ENCODE assay signal across 11 mouse cellular contexts in the genomic region with DNA sequence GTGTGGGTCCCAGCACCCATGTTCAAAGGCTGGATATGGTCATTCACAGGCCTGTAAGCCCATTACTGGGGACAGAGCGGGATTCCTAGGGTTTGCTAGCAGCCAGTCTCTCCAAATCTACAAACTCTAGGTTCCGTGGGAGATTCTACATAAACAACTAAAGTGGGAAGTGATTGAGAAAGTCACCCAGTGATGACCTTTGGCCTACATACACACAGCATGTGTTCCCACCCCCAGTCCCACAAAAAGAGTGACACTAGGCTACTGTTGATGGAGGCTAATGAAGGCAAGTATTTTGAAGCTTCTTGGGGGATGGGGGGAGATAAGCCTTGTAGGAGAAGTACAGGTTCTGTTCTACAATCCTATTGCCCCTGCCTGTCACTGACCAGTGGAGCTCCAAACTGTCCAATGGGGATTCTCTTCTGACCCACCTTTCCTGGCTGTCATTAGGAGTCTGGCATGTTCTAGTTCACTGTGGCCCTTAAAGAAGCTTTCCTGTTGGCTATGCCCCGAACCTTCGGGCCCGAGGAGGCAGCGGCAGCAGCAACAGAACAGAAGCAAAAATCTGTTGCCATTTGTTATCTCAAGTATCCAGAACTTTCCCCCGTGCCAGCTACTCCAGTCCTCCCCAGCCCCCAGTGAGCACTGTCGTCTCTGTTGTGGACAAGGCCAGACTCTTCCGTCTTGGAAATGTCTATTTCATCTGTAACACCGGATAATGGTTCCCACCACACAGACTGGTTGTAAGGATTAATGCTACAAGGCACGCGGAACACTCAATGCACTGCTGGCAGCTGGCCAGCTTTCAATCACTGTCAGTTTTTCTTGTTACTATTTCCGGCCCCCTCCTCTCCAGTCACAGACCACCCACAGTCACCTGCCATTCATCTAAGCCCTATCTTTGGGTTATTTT. TPM values are rescaled to one million over a fixed set of nuclear protein-coding genes. Genes with fewer than 3 reads are reported as not detected.
DNase-seq lines count a peak whose midpoint lies in the region; ATAC-seq lines count a peak whose summit lies in the region.
"Had no signal": no experiment of that assay in that cellular context is flagged by ENCODE, and none has a peak within 500 bp of the region (broad histone marks: within the 10 kb centered on the region; RNA-seq: fewer than 3 reads in every experiment).

No protein-coding gene starts in this region.

- H3K36me3 ChIP-seq in heart, embryonic 16.5 days (ENCODE audit: control insufficient read depth, insufficient read depth), result no peaks in the 10 kb centered on the region
- H3K36me3 ChIP-seq in lung, embryonic 15.5 days, result no peaks in the 10 kb centered on the region
- no peaks in the 10 kb centered on the region for H3K36me3 ChIP-seq in embryonic facial prominence, embryonic 11.5 days (replicated peaks; ENCODE audit: control insufficient read depth, insufficient read depth, low read depth, low read length)

- ATAC-seq in heart, embryonic 16.5 days (replicated peaks; ENCODE audit: extremely low read depth, insufficient read depth, low FRiP score), result peak; percentile 51
- ATAC-seq in lung, embryonic 15.5 days (ENCODE audit: borderline replicate concordance, extremely low read depth, low FRiP score, low TSS enrichment), result no peak
- no peak for ATAC-seq in embryonic facial prominence, embryonic 11.5 days (replicated peaks; ENCODE audit: insufficient number of reproducible peaks, low FRiP score, low TSS enrichment, low read depth)

- H3K9ac ChIP-seq in heart, embryonic 16.5 days (ENCODE audit: low read length), result no peak overlapping the region
- no peak overlapping the region for H3K9ac ChIP-seq in lung, embryonic 15.5 days
- H3K9ac ChIP-seq in embryonic facial prominence, embryonic 11.5 days (replicated peaks; ENCODE audit: low read length), result no peak overlapping the region

- H3K27me3 ChIP-seq in heart, embryonic 16.5 days (ENCODE audit: control insufficient read depth, insufficient read depth, low read length), result no peaks in the 10 kb centered on the region
- no peaks in the 10 kb centered on the region for H3K27me3 ChIP-seq in lung, embryonic 15.5 days
- no peaks in the 10 kb centered on the region for H3K27me3 ChIP-seq in embryonic facial prominence, embryonic 11.5 days (ENCODE audit: control insufficient read depth, insufficient read depth, low read length)

- no peaks in the 10 kb centered on the region for H3K9me3 ChIP-seq in heart, embryonic 16.5 days (replicated peaks; ENCODE audit: control insufficient read depth, low read length)
- H3K9me3 ChIP-seq in lung, embryonic 15.5 days, result no peaks in the 10 kb centered on the region
- H3K9me3 ChIP-seq in embryonic facial prominence, embryonic 11.5 days (replicated peaks; ENCODE audit: control insufficient read depth, low read length), result no peaks in the 10 kb centered on the region

- peaks cover 13% of the 10 kb centered on the region for H3K4me1 ChIP-seq in heart, embryonic 16.5 days (ENCODE audit: control insufficient read depth, insufficient read depth, low read length)
- peaks cover 16% of the 10 kb centered on the region for H3K4me1 ChIP-seq in lung, embryonic 15.5 days
- peaks cover 5% of the 10 kb centered on the region; the same call in 1 of the 2 replicates for H3K4me1 ChIP-seq in embryonic facial prominence, embryonic 11.5 days (ENCODE audit: control insufficient read depth, insufficient read depth, low read length)

- H3K4me3 ChIP-seq in heart, embryonic 16.5 days (ENCODE audit: low read length), result no peak overlapping the region
- no peak overlapping the region for H3K4me3 ChIP-seq in lung, embryonic 15.5 days
- H3K4me3 ChIP-seq in embryonic facial prominence, embryonic 11.5 days (ENCODE audit: low read depth, low read length), result no peak overlapping the region
- H3K4me3 ChIP-seq: layer of hippocampus, adult 2 months; myocyte had no signal

- no peak overlapping the region for H3K27ac ChIP-seq in heart, embryonic 16.5 days (ENCODE audit: low read length)
- no peak overlapping the region for H3K27ac ChIP-seq in lung, embryonic 15.5 days
- H3K27ac ChIP-seq in embryonic facial prominence, embryonic 11.5 days (replicated peaks; ENCODE audit: low read depth, low read length), result no peak overlapping the region
- H3K27ac ChIP-seq: layer of hippocampus, adult 2 months had no signal

- H3K4me2 ChIP-seq in heart, embryonic 16.5 days (ENCODE audit: low read depth, low read length), result peak overlapping the region; percentile 35; the same call in 1 of the 2 replicates
- H3K4me2 ChIP-seq in lung, embryonic 15.5 days, result 0 out of 2 replicates have a peak overlapping the region, but pooled peaks have one; percentile 22
- H3K4me2 ChIP-seq in embryonic facial prominence, embryonic 11.5 days (ENCODE audit: low read depth, low read length), result no peak overlapping the region

- no peak for DNase-seq in heart, adult 9 months (ENCODE audit: low spot score in 2 of 2)
- no peak for DNase-seq in lung, postnatal 10 days
- peak; percentile 66 for DNase-seq in embryonic facial prominence, embryonic 11.5 days (ENCODE audit: low spot score)
- peak; percentile 60 for DNase-seq in forelimb bud, embryonic 11.5 days (ENCODE audit: low read depth, low spot score)
- DNase-seq in thymus, postnatal 10 days (ENCODE audit: low spot score in 2 of 2), result no peak
- DNase-seq: adrenal gland, adult 8-10 months; spleen, adult 18-20 months had no signal

- 21% methylated on average over 13 of the region's 13 CpGs for WGBS in heart, embryonic 16.5 days
- WGBS in lung, embryonic 15.5 days, result 11% methylated on average over 13 of the region's 13 CpGs
- 48% methylated on average over 13 of the region's 13 CpGs for WGBS in embryonic facial prominence, embryonic 11.5 days

RNA-seq across cellular contexts. Expression of a gene that starts 30.8 kb away (rescaled TPM):
- 0.12 and 0.18 TPM in 2 replicates for polyA plus RNA-seq in heart, embryonic 16.5 days (2015; fragmentation: Nextera tagmentation; extraction: Ambion mirVana)
- 0.57 and 0.72 TPM in 2 replicates for polyA plus RNA-seq in lung, embryonic 15.5 days (2015; fragmentation: Nextera tagmentation; extraction: Ambion mirVana)
- 1.8 and 2.4 TPM in 2 replicates for polyA plus RNA-seq in embryonic facial prominence, embryonic 11.5 days (2014; fragmentation: Nextera tagmentation; extraction: Ambion mirVana)

RNA-seq across cellular contexts. Expression of a gene that starts 39.4 kb away (rescaled TPM):
- polyA plus RNA-seq in heart, embryonic 16.5 days (2015; fragmentation: Nextera tagmentation; extraction: Ambion mirVana), result 10.6 and 11.0 TPM in 2 replicates
- 27.6 and 27.9 TPM in 2 replicates for polyA plus RNA-seq in lung, embryonic 15.5 days (2015; fragmentation: Nextera tagmentation; extraction: Ambion mirVana)
- polyA plus RNA-seq in embryonic facial prominence, embryonic 11.5 days (2014; fragmentation: Nextera tagmentation; extraction: Ambion mirVana), result 34.6 and 37.4 TPM in 2 replicates

RNA-seq across cellular contexts. Expression of a gene that starts 54.1 kb away (rescaled TPM):
- 102 and 106 TPM in 2 replicates for polyA plus RNA-seq in heart, embryonic 16.5 days (2015; fragmentation: Nextera tagmentation; extraction: Ambion mirVana)
- 93.7 and 99.5 TPM in 2 replicates for polyA plus RNA-seq in lung, embryonic 15.5 days (2015; fragmentation: Nextera tagmentation; extraction: Ambion mirVana)
- polyA plus RNA-seq in embryonic facial prominence, embryonic 11.5 days (2014; fragmentation: Nextera tagmentation; extraction: Ambion mirVana), result 137 and 139 TPM in 2 replicates

Comparison
In these comparisons a context has a peak if more than half of its experiments do, and no peak if none do; other contexts are left out.
1. DNase-seq: peak in embryonic facial prominence, embryonic 11.5 days (single experiment) and forelimb bud, embryonic 11.5 days (single experiment); none in heart, adult 9 months (0 of 2), lung, postnatal 10 days (single experiment) and thymus, postnatal 10 days (0 of 2).